Mouse (Mus musculus) forebrain, embryonic 12.5 days (tissue): ENCODE data around the gene Thoc6. TPM values are rescaled to one million over a fixed set of nuclear protein-coding genes. Genes with fewer than 3 reads are reported as not detected.

Experiments
- polyA plus RNA-seq: library from polyadenylated mRNA; unstranded; fragments of >200 nt; fragmentation: Nextera tagmentation; extraction: Ambion mirVana; gene quantifications from 2 replicates; pipeline ENCODE4 v1.2.1, GENCODE M21; 2016

Thoc6 gene
- polyA plus RNA-seq, 1 experiment from 2014 or later = 49.7 TPM

Other genes starting within 250 kb of the Thoc6 start
- not detected in 2 replicates for gene Vmn2r117, start 194.2 kb downstream of the Thoc6 start, polyA plus RNA-seq
- 22.7 and 23.7 TPM in 2 replicates for gene Zfp213, start 109.6 kb downstream of the Thoc6 start, polyA plus RNA-seq
- gene Zfp13, start 74.4 kb downstream of the Thoc6 start, polyA plus RNA-seq = 22.1 and 22.6 TPM in 2 replicates
- gene Zscan10, start 73.0 kb downstream of the Thoc6 start, polyA plus RNA-seq = 0.17 TPM in 1 of 2 replicates, not detected in the other
- 0.78 and 0.91 TPM in 2 replicates for gene Mmp25, start 28.6 kb downstream of the Thoc6 start, polyA plus RNA-seq
- 0.19 and 0.42 TPM in 2 replicates for gene Bicdl2, start 13.4 kb downstream of the Thoc6 start, polyA plus RNA-seq
- 47.1 and 50.3 TPM in 2 replicates for gene Hcfc1r1, start 286 bp downstream of the Thoc6 start, polyA plus RNA-seq
- 3.6 and 4.2 TPM in 2 replicates for gene Tnfrsf12a, start 3.6 kb upstream of the Thoc6 start, polyA plus RNA-seq
- gene Cldn6, start 5.4 kb upstream of the Thoc6 start, polyA plus RNA-seq = 7.1 and 8.0 TPM in 2 replicates
- gene Cldn9, start 10.1 kb upstream of the Thoc6 start, polyA plus RNA-seq = 6.3 and 8.2 TPM in 2 replicates
- gene 1520401A03Rik, start 48.9 kb upstream of the Thoc6 start, polyA plus RNA-seq = 0.17 TPM in 1 of 2 replicates, not detected in the other
- 47.3 and 49.6 TPM in 2 replicates for gene Pkmyt1, start 52.5 kb upstream of the Thoc6 start, polyA plus RNA-seq
- 26.4 and 30.8 TPM in 2 replicates for gene Paqr4, start 67.0 kb upstream of the Thoc6 start, polyA plus RNA-seq
- gene Kremen2, start 72.0 kb upstream of the Thoc6 start, polyA plus RNA-seq = 1.4 and 1.6 TPM in 2 replicates
- 173 and 179 TPM in 2 replicates for gene Flywch1, start 97.7 kb upstream of the Thoc6 start, polyA plus RNA-seq
- 32.7 and 33.5 TPM in 2 replicates for gene Flywch2, start 112.2 kb upstream of the Thoc6 start, polyA plus RNA-seq
- gene Srrm2, start 116.7 kb upstream of the Thoc6 start, polyA plus RNA-seq = 660 and 697 TPM in 2 replicates
- 1,039 and 1,118 TPM in 2 replicates for gene Elob, start 155.3 kb upstream of the Thoc6 start, polyA plus RNA-seq
- 0.14 TPM in 1 of 2 replicates, not detected in the other for gene Prss33, start 162.2 kb upstream of the Thoc6 start, polyA plus RNA-seq
- not detected in 2 replicates for gene Prss32, start 170.0 kb upstream of the Thoc6 start, polyA plus RNA-seq
- gene Prss41, start 170.3 kb upstream of the Thoc6 start, polyA plus RNA-seq = 1.3 and 3.0 TPM in 2 replicates
- not detected in 2 replicates for gene Prss21, start 194.2 kb upstream of the Thoc6 start, polyA plus RNA-seq
- gene Dcpp1, start 207.0 kb upstream of the Thoc6 start, polyA plus RNA-seq = not detected in 2 replicates
- gene Dcpp2, start 207.0 kb upstream of the Thoc6 start, polyA plus RNA-seq = not detected in 2 replicates
- not detected in 2 replicates for gene Dcpp3, start 243.6 kb upstream of the Thoc6 start, polyA plus RNA-seq